Mouse (Mus musculus) forelimb bud, embryonic 11.5 days (tissue): ENCODE data around the gene Gm1043.

Experiments
- DNase-seq: peaks from one replicate; pipeline ENCODE4 v3.0.0-alpha.2; 2012; ENCODE audit warnings: low read depth, low spot score

Gene Gm1043

DNA sequence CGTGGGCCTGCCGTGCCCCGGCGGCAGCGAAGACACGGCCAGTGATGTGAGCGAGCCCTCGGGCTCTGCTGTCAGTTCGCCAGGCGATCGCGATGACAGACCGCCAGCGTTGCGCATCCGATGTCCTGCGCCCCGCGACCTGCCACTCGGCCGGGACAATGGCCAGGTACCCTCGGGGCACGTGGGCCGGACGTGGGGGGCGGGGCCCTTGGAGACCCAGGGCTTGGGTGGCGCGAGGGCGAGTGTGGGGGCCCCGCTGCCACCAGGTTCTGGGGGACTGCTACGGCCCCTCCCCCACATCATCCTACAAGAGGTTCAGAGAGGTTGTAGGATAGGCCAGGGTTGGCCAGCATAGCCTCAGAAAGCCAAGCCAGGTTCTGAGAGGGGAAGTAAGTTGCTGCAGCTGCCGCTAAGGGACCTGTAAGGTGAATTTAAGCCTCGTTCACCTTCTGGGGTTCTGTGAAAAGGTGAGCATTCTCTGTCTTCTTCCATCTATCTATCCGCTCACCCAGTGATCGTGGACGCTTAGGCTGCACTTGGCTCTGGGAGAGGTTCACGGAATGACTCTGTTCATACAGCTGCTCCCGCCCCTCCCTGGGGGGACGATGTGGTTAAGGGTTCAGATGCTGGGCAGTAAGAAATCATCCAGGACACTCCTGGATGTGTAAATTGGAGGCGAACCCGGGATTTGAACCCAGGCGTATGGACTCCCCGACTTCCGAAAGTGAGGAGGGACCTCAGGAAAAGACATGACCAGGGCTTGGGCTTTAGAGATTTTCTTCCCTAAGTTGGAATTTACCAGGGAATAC is 157.4 kb downstream of the Gm1043 start:
- no peak for DNase-seq

DNA sequence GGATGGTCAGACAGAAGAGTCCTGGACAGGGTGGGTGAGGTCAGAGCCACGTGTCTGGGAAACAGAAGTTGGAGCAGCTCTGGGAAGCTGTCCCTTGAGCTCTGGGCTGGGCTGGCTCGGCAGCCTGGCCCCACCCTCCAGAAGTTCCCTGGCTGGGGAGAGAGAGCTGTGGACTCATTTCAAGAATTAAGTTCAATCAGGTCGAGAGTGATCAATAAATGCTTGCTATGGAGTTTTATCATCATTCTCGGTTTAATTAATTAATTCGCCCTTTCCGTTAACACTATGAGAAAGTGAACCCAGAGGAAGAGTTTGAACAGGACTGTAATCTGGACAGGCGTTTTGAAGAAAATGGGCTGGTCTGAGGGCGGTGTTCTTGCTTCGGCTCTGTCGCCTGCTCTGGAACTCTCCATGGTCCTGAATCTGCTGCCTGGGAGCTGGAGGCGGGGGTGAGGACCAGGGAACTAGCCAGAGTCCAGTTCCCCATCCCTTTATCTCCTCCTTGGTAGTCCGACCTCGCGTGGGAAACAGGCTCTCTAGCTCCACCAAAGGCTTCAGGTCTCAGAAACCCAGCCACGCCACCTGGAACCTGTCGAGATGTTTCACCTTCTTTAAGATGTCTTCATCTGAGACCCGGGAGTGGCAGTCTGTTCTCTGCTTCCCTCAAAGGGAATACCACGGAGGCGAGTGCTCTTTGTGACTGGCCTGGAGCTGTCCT is 158.2 kb downstream of the Gm1043 start:
- peak; percentile 88 for DNase-seq

DNA sequence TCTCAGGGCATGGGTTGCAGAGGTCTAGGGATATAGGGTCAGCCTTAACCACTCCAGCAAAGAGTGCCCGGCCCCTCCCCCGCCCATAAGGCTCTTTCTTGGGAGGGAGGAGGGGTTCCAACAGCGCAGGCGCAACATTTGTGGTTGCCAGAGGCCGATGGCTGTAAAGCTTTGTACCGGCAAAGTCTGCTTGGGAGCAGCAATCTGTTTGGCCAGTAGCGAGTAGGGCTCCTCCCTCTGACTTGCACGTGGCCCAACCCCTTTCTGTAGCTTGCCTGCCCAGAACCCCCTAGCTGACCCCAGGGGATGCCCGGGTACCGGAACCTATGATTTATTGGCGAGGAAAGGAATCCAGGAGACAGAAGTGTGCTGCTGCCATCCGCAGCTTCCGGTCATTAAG is 159.0 kb downstream of the Gm1043 start:
- peak; percentile 40 for DNase-seq

DNA sequence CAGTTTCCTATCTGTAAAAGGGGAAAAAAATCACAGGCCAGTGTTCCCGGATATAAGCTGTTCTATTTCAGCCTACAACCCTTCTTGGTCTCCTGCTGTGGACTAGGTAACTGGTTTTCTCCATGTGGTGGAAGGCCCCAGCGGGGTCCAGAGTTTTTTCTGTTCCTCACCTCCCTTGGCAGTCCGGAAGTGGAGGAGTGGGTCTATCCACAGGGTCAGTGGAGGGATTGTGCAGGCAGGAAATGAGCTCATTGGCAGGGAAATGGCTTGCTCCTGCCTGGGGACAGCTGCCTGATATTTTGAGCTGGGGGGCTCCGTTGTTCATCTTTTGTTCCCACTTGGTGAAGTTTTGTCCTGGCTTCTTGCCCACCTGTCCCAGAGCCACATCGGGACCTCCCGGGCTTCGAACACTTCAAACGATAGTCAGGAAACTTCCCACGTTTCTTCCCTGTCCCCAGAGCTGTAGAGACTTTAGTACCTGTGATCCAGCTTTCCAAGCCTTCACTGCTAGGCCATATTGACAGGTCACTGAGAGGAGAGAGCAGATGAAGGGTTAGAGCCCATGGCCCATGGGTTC is 159.6 kb downstream of the Gm1043 start:
- DNase-seq: no peak

DNA sequence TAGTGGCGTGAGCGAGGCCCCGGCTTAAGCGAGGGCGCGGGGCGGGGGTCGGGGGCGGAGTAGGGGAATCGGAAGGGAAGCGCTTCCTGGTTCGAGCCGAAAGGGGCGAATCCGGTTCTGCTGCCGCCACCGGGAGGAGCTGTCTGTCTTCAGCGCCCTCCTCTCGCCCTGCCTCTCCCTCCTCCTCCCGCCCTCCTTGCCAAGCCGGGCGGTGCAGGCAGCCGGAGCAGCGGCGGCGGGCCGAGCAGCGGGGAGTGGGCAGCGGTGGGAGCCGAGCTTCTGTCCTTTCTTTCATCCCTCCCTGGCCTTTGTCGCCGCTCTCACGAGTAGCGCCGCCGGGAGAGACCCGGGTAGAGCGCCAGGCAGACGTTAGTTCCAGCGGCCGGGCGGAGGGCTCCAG is 160.5 kb downstream of the Gm1043 start:
- DNase-seq: peak; percentile 40

DNA sequence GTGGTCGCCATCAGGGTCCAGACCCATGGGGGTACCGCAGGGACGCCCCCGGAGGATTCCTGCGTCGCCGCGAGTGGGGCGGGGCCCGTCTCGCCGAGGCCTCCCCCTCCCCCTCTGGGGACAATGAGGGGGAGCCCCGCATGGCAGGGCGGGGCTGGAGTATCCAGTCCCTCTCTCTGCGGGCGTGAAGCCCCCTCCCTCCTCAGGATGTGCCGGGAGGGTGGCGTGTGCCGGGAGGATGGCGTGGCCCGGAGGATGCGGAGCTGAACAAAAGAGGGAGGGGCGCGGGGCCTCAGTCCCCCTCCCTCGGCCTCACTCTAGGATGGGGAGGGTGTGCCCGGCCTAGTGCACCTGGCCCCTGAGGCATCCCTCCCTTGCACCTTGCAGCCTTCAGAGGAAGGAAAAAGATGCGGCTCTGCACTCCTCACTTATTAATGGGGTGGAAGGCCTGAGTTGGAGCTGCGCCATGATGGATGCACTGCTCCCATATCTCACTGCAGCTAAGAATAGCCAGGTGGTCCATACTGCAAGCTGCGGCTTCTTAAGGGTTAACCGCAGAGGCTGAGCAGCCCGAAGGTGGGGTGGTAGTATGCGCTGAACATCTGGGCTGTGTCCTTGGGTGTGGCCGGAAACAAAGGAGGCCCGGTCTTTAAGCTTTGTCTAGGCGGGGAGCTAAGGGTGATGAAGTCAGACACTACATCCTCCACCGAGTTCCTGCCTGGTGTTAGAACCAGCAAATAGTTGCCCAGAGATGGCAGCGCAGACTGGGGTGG is 161.2 kb downstream of the Gm1043 start:
- no peak for DNase-seq

DNA sequence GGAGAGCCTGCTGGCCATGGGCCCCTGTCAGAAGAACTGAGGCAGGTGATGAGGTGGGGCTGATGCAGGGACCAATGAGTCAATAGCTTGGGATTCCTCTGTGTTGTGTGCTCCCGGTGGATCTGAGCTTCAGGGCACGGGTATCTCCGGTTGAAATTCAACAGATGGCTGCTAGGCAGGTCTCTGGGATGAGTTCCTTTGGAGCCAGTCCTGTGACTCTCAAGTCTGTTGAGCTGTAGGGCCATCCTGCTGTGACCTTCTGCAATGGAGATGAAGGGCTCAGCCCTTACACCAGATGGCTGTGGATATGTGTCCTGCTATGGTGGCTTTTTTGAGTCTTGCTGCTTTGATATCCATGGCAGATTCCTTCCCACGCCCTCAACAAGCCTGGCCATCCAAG is 162.3 kb downstream of the Gm1043 start:
- no peak for DNase-seq

DNA sequence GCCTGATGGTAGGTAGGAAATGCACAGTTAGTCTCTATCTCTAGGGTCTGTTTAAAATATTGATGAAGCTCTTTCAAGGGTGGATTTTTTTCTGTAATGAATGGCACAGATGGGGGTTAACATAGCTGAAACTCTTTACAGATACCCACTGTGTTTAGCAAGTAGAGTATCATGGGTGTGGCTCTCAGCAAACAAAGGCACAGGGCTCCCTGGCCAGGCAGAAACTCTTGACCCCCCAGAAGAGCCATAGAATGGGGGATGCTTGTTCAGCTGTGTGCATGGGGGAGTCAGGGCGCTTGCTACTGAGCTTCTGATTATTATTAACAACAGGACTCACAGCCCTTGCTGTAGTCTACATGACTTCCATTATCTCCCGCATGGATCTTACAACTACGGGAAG is 163.7 kb downstream of the Gm1043 start:
- DNase-seq: no peak

DNA sequence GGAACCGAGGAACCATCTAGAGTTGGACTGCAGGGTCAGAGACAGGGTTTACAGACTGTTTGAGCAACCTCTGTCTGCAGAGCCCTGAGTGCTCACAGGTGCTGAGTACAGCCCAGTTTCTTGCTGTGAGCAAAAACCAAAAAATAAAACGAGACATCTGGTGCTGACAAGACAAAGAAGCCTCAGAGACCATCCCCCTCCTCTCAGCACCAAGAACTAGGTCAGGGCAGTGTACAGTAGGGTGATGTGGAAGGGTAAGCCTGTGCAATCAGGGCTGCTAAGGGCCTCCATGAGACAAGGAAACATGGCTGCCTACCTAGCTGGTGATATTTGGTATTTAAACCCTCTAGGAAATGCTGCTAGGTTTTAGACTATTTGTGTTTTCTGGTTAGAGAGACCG is 166.4 kb downstream of the Gm1043 start:
- DNase-seq: no peak

DNA sequence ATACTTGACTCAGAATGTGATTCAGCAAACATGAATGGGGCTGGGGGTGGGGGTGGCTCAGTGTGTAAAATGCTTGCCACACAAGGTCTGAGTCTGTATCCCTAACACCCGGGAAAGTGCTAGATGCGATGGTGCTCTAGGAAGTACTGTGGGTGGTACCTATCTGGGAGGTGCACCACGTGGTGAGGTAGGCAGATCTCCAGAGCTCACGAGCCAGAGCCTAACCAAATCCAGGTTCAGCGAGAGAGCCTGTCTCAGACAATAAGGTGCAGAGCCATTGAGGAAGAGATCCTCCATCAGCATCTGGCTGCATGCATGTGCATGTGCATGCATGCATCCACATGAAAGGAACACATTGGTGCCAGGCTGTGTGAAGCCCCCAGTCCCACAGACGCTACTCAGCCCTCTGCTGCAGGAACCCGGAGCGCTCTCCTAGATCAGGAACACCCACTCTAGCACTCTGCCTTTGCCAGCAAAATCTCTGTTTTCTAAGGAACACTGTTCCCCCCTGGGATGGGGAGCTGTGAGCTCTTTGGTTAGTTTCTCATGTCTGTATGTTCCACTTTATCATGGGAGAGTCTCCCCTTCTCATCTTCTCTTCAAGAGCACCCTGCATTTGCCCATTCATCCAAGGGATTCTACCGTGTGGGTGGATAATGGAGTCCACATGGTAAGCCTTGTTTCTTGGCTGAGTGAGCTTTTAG is 167.1 kb downstream of the Gm1043 start:
- no peak for DNase-seq

DNA sequence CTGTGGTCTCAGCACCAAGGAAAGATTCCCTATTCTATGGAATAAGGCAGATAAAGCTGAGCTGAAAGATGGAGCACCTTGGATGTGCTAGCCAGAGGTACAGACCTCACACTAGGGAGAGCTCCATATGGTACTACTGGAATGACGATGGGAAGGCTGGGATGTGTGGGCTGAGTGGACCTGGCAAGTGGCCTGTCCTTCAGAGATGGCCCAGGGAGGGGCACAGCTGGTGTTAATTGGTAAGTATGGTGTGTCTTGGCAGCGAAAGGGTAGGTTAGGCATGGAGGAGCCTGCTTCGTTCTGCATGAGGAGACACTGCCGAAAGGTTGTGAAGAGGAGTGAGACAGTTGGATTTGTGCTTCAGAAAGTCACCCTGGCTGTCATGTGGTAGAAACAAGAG is 169.4 kb downstream of the Gm1043 start:
- DNase-seq: no peak

DNA sequence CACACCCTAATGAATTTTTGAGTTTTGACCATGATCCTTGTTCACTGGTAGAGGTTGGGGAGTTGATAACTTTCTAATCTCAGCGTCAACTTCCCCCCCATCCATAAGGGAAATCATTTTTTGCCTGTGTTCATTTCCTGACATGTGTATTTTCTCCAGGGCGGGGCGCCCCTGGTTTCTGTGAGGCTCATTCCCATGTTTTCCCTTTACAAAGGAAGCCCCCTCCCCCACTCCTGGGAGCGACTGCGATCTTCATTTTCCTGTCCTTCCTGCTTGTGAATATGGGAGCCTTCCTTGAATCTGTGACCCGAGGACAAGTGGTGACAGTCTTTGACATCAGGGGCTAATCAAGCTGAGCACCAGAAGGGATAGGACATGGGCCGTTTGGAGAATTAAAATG is 171.7 kb downstream of the Gm1043 start:
- no peak for DNase-seq

DNA sequence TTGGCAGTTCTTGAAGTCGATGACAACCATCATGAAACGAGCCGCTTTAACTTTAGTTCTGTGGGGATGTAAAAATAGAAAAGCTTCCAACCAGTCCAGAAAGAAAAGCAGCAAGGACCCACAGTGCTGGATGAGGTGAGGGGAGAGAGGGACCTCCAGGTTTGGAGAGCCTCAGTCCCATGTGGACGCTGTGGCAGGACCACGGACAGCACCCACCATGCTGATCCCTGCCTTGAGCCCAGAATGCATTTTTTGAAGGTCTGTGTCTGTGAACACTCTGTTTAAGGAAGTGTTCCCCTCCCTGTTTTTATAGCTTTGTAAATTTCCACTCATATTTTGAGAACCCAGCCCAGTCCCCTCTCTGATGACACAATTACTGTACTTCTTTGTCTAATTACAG is 172.1 kb downstream of the Gm1043 start:
- peak; percentile 52 for DNase-seq

DNA sequence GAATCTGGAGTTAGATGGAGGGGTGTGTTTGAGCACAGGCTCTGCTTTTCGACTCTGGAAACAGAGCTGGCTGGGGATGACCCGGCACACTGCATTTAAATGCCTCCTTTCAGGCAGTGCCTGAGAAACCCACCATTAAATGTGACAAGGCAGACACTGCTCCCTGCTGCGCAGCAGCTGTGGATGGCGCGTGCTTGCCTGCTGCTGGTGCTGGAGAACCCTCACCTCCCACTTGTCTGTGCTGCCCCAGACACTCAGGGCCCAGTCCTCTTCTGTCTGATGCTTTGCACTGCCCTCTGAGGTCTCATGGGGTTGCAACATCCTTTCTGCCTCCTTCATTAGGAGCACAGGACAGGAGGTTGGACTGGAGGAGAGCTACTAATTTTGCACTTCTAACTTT is 176.6 kb downstream of the Gm1043 start:
- no peak for DNase-seq

DNA sequence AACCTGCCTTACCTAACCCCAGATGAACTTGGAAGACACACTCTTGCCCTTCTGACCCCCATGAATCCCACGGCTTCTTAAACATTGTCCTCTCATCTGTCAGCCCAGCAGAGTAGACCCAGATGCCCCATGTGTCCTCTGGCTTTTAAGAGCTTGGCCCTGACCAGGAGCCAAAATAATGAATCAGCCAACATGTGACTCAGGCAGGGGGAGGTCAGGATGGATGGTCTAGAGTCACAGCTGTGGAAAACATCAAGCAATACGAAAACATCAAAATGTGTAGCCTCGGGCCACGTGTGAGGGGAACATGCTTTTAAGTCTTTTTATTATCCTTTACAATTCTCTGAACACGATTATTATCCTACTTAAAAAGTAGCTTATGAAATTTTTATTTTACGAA is 178.6 kb downstream of the Gm1043 start:
- no peak for DNase-seq
